Mouse (Mus musculus) adipose tissue, adult 10 weeks (tissue): ENCODE results near the gene Cpeb3. TPM values are rescaled to one million over a fixed set of nuclear protein-coding genes. Genes with fewer than 3 reads are reported as not detected.

Source experiments
- polyA plus RNA-seq: library from polyadenylated mRNA; stranded (reverse); fragments of 350-450 nt; fragmentation: Illumina TruSeq; extraction: RNeasy Lipid Tissue Mini Kit (QIAGEN cat#74804); gene quantifications from one replicate; pipeline ENCODE4 v1.2.3, GENCODE M21; 2014; ENCODE audit warnings: low read depth, low replicate concordance

Cpeb3 gene
- polyA plus RNA-seq, result 11.2 TPM

GRCm38 (mm10) chr19:37208176-37208755, at the start of gene Cpeb3:
TSS of gene Cpeb3 (minus strand) at chr19:37208601.

DNA sequence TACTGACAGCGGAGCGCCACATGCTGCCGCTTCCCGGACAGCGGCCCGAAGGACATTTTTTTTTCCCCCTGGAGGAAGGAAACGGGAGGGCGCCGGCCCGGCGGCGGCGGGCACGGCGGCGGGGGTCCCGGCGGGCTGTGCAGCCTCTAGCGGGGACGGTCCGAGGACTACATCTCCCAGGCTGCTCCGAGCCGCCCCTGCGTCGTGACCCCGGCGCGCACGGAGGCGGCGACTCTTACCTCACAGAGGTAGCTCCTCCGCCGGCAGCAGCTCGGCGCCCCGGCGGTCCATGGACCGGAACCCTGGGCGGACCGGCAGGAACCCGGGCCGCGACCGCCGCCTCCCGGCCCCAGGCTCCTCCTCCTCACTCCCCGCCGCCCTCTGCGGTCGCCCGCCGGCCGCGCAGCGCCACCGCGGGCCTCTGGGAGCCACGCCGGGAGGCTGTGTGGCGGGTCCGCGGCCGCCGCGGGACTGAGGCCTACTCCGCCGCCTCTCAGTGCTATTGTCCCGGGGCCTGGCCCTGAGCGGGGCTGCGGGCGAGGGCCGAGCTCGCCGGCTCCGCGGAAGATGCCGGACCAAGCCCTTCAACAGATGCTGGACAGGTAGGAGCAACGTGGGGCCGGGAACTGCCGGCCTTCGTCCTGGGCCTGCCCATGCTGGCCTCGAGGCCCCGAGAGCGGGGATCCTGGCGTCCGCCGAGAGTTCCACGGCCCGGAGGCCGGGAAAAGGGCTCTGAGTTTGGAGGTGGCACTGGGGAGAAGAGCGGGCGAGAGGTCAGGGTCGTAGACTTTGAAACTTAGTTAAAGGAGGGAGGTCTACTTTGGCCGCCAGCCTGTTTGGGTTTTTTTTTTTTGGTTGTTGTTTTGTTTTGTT, 862 bp downstream of the Cpeb3 start, which contains the start of gene March5:
TSS of gene March5 (plus strand) at position 241 of the 873 bp plus-strand sequence.

Other genes starting within 250 kb of the Cpeb3 start
- gene March5, start 1.1 kb downstream of the Cpeb3 start, polyA plus RNA-seq, result 74.0 TPM
- 36.8 TPM for gene Ide, start 129.3 kb upstream of the Cpeb3 start, polyA plus RNA-seq
- 1.9 TPM for gene Kif11, start 167.8 kb upstream of the Cpeb3 start, polyA plus RNA-seq
- 3.4 TPM for gene Hhex, start 226.2 kb upstream of the Cpeb3 start, polyA plus RNA-seq